Mouse (Mus musculus) myocyte (in vitro differentiated cells): ENCODE data around the gene Kazn. TPM values are rescaled to one million over a fixed set of nuclear protein-coding genes. Genes with fewer than 3 reads are reported as not detected.

Experiments
- H3K27me3 ChIP-seq: one replicate; pipeline ENCODE4 v1.6.1; 2011; ENCODE audit not compliant: control insufficient read depth, insufficient read depth, insufficient read length
- H3K36me3 ChIP-seq: one replicate; pipeline ENCODE4 v1.6.1; 2011; ENCODE audit not compliant: control insufficient read depth, insufficient read depth
- H3K4me2 ChIP-seq: one replicate; pipeline ENCODE4 v1.6.1; 2011; ENCODE audit warnings: low read depth, control low read depth
- H3K4me3 ChIP-seq: one replicate; pipeline ENCODE4 v1.5.1; 2011; ENCODE audit warnings: mild to moderate bottlenecking, control low read depth, moderate library complexity
- H3K79me2 ChIP-seq: one replicate; pipeline ENCODE4 v1.6.1; 2011; ENCODE audit not compliant: control insufficient read depth, insufficient read depth
- H3ac ChIP-seq: one replicate; pipeline ENCODE4 v1.6.1; 2011; ENCODE audit not compliant: control insufficient read depth, insufficient read length
- CEBPB ChIP-seq: IDR thresholded peaks from 2 replicates; pipeline ENCODE4 v1.6.1; 2011; ENCODE audit warnings: mild to moderate bottlenecking, moderate library complexity; ENCODE audit not compliant: poor library complexity, insufficient read depth, severe bottlenecking
- E2F4 ChIP-seq: IDR thresholded peaks from one replicate; pipeline ENCODE4 v1.6.1; 2011; ENCODE audit warnings: mild to moderate bottlenecking, control low read depth, moderate library complexity; ENCODE audit not compliant: insufficient read depth
- MAX ChIP-seq: IDR thresholded peaks from one replicate; pipeline ENCODE4 v1.6.1; 2011; ENCODE audit warnings: low read depth, mild to moderate bottlenecking, control low read depth
- MYOD1 ChIP-seq, 3 experiments: IDR thresholded peaks; one replicate each; pipeline ENCODE4 v1.6.1; 2011; ENCODE audit warnings: control low read depth in 2 of 3, low read depth in 2 of 3, mild to moderate bottlenecking in 2 of 3, moderate library complexity in 1 of 3; ENCODE audit not compliant: insufficient read length in 2 of 3, control insufficient read depth in 1 of 3
- MYOG ChIP-seq, 3 experiments: IDR thresholded peaks; one replicate each; pipeline ENCODE4 v1.6.1; 2011; ENCODE audit warnings: control low read depth in 2 of 3, low read depth in 2 of 3, mild to moderate bottlenecking in 2 of 3; ENCODE audit not compliant: insufficient read length in 2 of 3, control insufficient read depth in 1 of 3, insufficient read depth in 1 of 3
- POLR2A ChIP-seq: IDR thresholded peaks from one replicate; pipeline ENCODE4 v1.6.1; 2011; ENCODE audit warnings: low read depth, mild to moderate bottlenecking, control low read depth, moderate library complexity; ENCODE audit not compliant: insufficient read length
- POLR2AphosphoS2 ChIP-seq: IDR thresholded peaks from one replicate; pipeline ENCODE4 v1.6.1; 2011; ENCODE audit warnings: low read depth, control low read depth; ENCODE audit not compliant: insufficient read length
- REST ChIP-seq: IDR thresholded peaks from one replicate; pipeline ENCODE4 v1.6.1; 2011; ENCODE audit warnings: mild to moderate bottlenecking, control low read depth, moderate library complexity; ENCODE audit not compliant: insufficient read depth, insufficient read length
- SRF ChIP-seq: IDR thresholded peaks from one replicate; pipeline ENCODE4 v1.6.1; 2011; ENCODE audit warnings: low read depth; ENCODE audit not compliant: control insufficient read depth, insufficient read length
- TCF12 ChIP-seq: IDR thresholded peaks from one replicate; pipeline ENCODE4 v1.6.1; 2011; ENCODE audit warnings: mild to moderate bottlenecking, control low read depth; ENCODE audit not compliant: poor library complexity, insufficient read depth, severe bottlenecking
- TCF3 ChIP-seq: IDR thresholded peaks from one replicate; pipeline ENCODE4 v1.6.1; 2011; ENCODE audit warnings: low read depth, control low read depth; ENCODE audit not compliant: insufficient read length
- USF1 ChIP-seq: IDR thresholded peaks from one replicate; pipeline ENCODE4 v1.6.1; 2011; ENCODE audit warnings: low read depth, mild to moderate bottlenecking, control low read depth, moderate library complexity
- polyA plus RNA-seq: library from polyadenylated mRNA; unstranded; fragments of >200 nt; fragmentation: generic; extraction: Trizol; gene quantifications from one replicate; pipeline ENCODE4 v1.2.1, GENCODE M21; 2012; ENCODE audit warnings: missing spikeins

The Kazn gene
- polyA plus RNA-seq, 1 experiment, result not detected

DNA sequence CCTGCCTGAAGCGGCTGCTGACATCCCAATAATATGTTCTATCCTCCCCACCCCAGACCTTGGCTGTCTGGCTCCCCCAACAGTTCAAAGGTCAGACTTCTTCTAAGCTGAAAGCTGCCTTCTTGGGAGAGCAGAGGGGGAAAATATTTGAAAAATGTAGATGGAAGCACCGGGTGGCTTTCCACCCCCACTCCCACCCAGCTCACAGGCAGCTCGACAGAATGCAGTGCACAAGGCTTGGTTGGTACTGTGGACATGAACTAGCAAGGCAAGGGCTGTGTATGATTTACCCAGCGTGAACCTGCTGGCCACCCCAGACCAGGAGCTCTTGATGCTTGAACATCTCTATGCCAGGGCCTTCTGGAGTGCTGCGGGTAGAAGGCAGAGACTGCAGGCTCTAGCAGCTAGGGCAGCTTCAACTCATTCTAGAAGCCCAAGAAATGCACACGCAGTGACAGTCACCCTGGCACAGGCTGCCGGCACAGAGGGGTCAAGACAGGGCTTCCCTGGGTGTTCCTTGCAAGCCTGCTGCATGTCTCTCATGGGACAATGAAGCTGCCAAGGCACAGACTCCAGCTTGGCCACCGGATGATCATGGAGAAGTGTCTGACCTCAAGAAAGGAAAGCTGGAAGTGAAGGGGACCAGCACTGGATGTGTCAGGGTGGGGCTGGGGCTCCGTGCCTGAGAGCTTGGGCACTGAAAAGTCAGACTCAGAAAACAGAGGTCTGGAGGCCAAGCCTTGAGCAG, 15.1 kb downstream of the Kazn start:
- Histone ChIP-seq H3ac (no peak overlapping the region), H3K27me3 (no peaks in the 10 kb centered on the region), H3K79me2 (no peaks in the 10 kb centered on the region), H3K4me2 (no peak overlapping the region), H3K4me3 (no peak overlapping the region), H3K36me3 (no peaks in the 10 kb centered on the region)
- TF ChIP-seq MYOG (IDR thresholded peaks at IDR 0.05; ENCODE audit: control insufficient read depth in 1 of 3, insufficient read depth in 1 of 3, insufficient read length in 2 of 3, low read depth in 2 of 3) (no peak), POLR2A (no peak), USF1 (no peak), POLR2AphosphoS2 (no peak), SRF (no peak), E2F4 (no peak), TCF3 (no peak), TCF12 (no peak), REST (no peak)

DNA sequence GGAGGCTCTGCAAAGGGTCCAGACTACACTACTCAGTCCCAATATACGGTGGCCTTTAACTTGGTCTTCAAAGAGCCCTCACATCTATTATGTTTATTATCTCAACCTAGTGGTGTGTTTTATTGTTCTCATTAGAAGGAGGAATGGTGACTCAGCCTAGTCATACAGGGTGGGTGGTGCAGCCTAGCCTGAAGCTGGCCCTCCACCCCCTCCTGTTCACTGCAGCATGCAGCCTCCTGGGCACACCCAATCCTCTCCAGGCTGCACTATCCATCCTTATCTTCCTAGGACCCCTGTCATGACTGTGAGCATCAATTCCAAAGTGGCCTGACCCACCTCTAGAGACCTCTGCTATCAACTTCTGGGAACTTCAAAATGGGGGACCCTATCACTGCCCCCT, 16.8 kb downstream of the Kazn start:
- no peaks in the 10 kb centered on the region for H3K27me3 ChIP-seq
- no peak for TF ChIP-seq MAX
- no peak for TF ChIP-seq MYOG (IDR thresholded peaks at IDR 0.05; ENCODE audit: control insufficient read depth in 1 of 3, insufficient read depth in 1 of 3, insufficient read length in 2 of 3, low read depth in 2 of 3)
- no peak for TF ChIP-seq POLR2AphosphoS2
- H3K4me2 ChIP-seq, result no peak overlapping the region
- no peaks in the 10 kb centered on the region for H3K79me2 ChIP-seq
- no peak overlapping the region for H3ac ChIP-seq
- no peaks in the 10 kb centered on the region for H3K36me3 ChIP-seq
- no peak overlapping the region for H3K4me3 ChIP-seq

DNA sequence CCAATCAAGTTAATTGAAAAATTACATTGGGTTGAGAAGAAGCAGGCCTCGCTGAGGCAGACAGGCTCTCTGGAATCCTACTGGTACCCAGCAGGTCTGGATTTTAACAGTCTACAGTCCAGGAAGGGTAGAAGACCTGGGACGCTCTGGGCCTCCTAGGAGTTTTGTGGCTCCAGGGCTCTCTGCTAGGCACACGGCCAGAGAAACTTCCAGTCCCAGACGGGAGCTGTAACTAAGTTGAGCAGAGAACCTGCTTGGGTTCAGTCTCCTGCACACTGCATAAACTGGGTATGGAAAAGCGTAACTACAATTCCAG, 17.5 kb downstream of the Kazn start:
- Histone ChIP-seq H3K36me3 (no peaks in the 10 kb centered on the region), H3K4me3 (no peak overlapping the region), H3ac (no peak overlapping the region), H3K4me2 (no peak overlapping the region), H3K27me3 (no peaks in the 10 kb centered on the region), H3K79me2 (no peaks in the 10 kb centered on the region)
- no peak for TF ChIP-seq POLR2A
- TF ChIP-seq USF1, result no peak
- TF ChIP-seq MAX, result no peak
- TF ChIP-seq CEBPB, result no peak
- TF ChIP-seq POLR2AphosphoS2, result no peak
- TF ChIP-seq SRF, result no peak
- TF ChIP-seq REST, result no peak

GRCm38 (mm10) chr4:142221025-142221756, 18.0 kb downstream of the Kazn start:
- Histone ChIP-seq H3K79me2 (no peaks in the 10 kb centered on the region), H3K4me2 (no peak overlapping the region), H3ac (no peak overlapping the region), H3K36me3 (no peaks in the 10 kb centered on the region), H3K27me3 (no peaks in the 10 kb centered on the region), H3K4me3 (no peak overlapping the region)
- TF ChIP-seq CEBPB (no peak), TCF3 (no peak), E2F4 (no peak), MYOG (IDR thresholded peaks at IDR 0.05; ENCODE audit: control insufficient read depth in 1 of 3, insufficient read depth in 1 of 3, insufficient read length in 2 of 3, low read depth in 2 of 3) (no peak), REST (no peak)

- Histone ChIP-seq H3K36me3 (no peaks in the 10 kb centered on the region), H3K79me2 (no peaks in the 10 kb centered on the region), H3K27me3 (no peaks in the 10 kb centered on the region), H3ac (no peak overlapping the region), H3K4me3 (no peak overlapping the region), H3K4me2 (no peak overlapping the region)
- TF ChIP-seq POLR2AphosphoS2 (no peak), TCF12 (no peak), MYOG (IDR thresholded peaks at IDR 0.05; ENCODE audit: control insufficient read depth in 1 of 3, insufficient read depth in 1 of 3, insufficient read length in 2 of 3, low read depth in 2 of 3) (no peak), REST (no peak), POLR2A (no peak), USF1 (no peak), E2F4 (no peak), SRF (no peak), TCF3 (no peak), MYOD1 (IDR thresholded peaks at IDR 0.05; ENCODE audit: control insufficient read depth in 1 of 3, insufficient read length in 2 of 3, low read depth in 2 of 3) (no peak), CEBPB (no peak), MAX (no peak)
These were observed 20.2 kb downstream of the Kazn start for GRCm38 (mm10) chr4:142218997-142219396.
